Mouse (Mus musculus) urinary bladder, adult 18-20 months (tissue): ENCODE measurements around the gene Zfp112.
A peak's percentile ranks its signal among the peaks of the same experiment; 100 is the strongest.
"Not testable (repeated sequence)": the region's sequence is repeated elsewhere in the genome, so short reads cannot be mapped to it uniquely, and the experiment has no call there.

Experiments used
- DNase-seq, 2 experiments: peaks; one replicate each; pipeline ENCODE4 v3.0.0; 2022; ENCODE audit warnings: low spot score in 2 of 2, mixed read lengths in 2 of 2

Gene Zfp112

GRCm38 (mm10) chr7:24112156-24112856 is at the start of gene Zfp112:
Gene Zfp112, plus strand, starts transcription at chr7:24112314.
- peak; percentile 57 to 79 for DNase-seq

GRCm38 (mm10) chr7:24074424-24074823 is 37.7 kb upstream of the Zfp112 start:
- DNase-seq = not testable (repeated sequence)

GRCm38 (mm10) chr7:24081634-24082431 is 30.3 kb upstream of the Zfp112 start, which contains the start of gene Zfp180:
Gene Zfp180, plus strand, starts transcription at chr7:24081924.
- DNase-seq = peak; percentile 85 to 93

GRCm38 (mm10) chr7:24082457-24083235 is 29.5 kb upstream of the Zfp112 start:
- DNase-seq = no peak

GRCm38 (mm10) chr7:24086871-24087270 is 25.2 kb upstream of the Zfp112 start:
- DNase-seq = no peak

GRCm38 (mm10) chr7:24087485-24088125 is 24.5 kb upstream of the Zfp112 start:
- DNase-seq = no peak

- DNase-seq = no peak
These were observed 7.7 kb upstream of the Zfp112 start for GRCm38 (mm10) chr7:24104403-24104802.

- DNase-seq = no peak
These were observed 6.9 kb upstream of the Zfp112 start for GRCm38 (mm10) chr7:24105144-24105703.

- DNase-seq = no peak
These were observed 1.3 kb upstream of the Zfp112 start for GRCm38 (mm10) chr7:24110839-24111238.

- DNase-seq = peak in 1 of 2 experiments; percentile 23
These were observed 350 bp upstream of the Zfp112 start for GRCm38 (mm10) chr7:24111772-24112155.

GRCm38 (mm10) chr7:24113001-24113400 is 887 bp downstream of the Zfp112 start:
- peak; percentile 36 for DNase-seq

GRCm38 (mm10) chr7:24116655-24117054 is 4.5 kb downstream of the Zfp112 start:
- no peak for DNase-seq

GRCm38 (mm10) chr7:24133425-24133995 is 21.4 kb downstream of the Zfp112 start:
- DNase-seq = no peak

GRCm38 (mm10) chr7:24133996-24134828 is 22.1 kb downstream of the Zfp112 start, which contains the start of gene Zfp235:
Gene Zfp235, plus strand, starts transcription at chr7:24134169.
- peak; percentile 78 to 82 for DNase-seq

GRCm38 (mm10) chr7:24142566-24142965 is 30.5 kb downstream of the Zfp112 start:
- DNase-seq = no peak

GRCm38 (mm10) chr7:24153272-24153671 is 41.2 kb downstream of the Zfp112 start:
- no peak for DNase-seq

GRCm38 (mm10) chr7:24172191-24172590 is 60.1 kb downstream of the Zfp112 start:
- no peak for DNase-seq

GRCm38 (mm10) chr7:24174618-24175336 is 62.7 kb downstream of the Zfp112 start, which contains the start of gene Zfp114:
Gene Zfp114, plus strand, starts transcription at chr7:24175060.
- DNase-seq = peak; percentile 9 to 67

GRCm38 (mm10) chr7:24175337-24175711 is 63.2 kb downstream of the Zfp112 start:
- DNase-seq = no peak
